Mouse (Mus musculus) CH12.LX (cell line): Measurements from ENCODE around the gene 4933424G06Rik. TPM values are rescaled to one million over a fixed set of nuclear protein-coding genes. Genes with fewer than 3 reads are reported as not detected.
"Not testable (repeated sequence)": the region's sequence is repeated elsewhere in the genome, so short reads cannot be mapped to it uniquely, and the experiment has no call there.

Experiments
- DNase-seq: peaks from one replicate; pipeline ENCODE4 v3.0.0-alpha.2; 2013; ENCODE audit errors: extremely low read depth
- H3K27ac ChIP-seq: 2 replicates; pipeline ENCODE4 v1.5.1; 2012; ENCODE audit warnings: low read depth, mild to moderate bottlenecking, control low read depth, moderate library complexity; ENCODE audit not compliant: insufficient read depth
- H3K27me3 ChIP-seq: replicated peaks from 2 replicates; pipeline ENCODE3; 2012; ENCODE audit warnings: inconsistent platforms
- H3K36me3 ChIP-seq, 2 experiments: replicated peaks in 1 of 2; 2 replicates each; pipeline versions ENCODE3 to v1.6.1; 2012; ENCODE audit warnings: inconsistent platforms in 1 of 2, low read length in 1 of 2, mild to moderate bottlenecking in 1 of 2, mixed read lengths in 1 of 2, moderate library complexity in 1 of 2; ENCODE audit not compliant: control insufficient read depth in 1 of 2, insufficient read depth in 1 of 2
- H3K4me1 ChIP-seq, 2 experiments: 2 replicates each; pipeline ENCODE4 v1.6.1; 2012; ENCODE audit warnings: inconsistent platforms in 1 of 2, moderate library complexity in 1 of 2; ENCODE audit not compliant: insufficient read depth in 2 of 2, control insufficient read depth in 1 of 2
- H3K4me2 ChIP-seq: 2 replicates; pipeline ENCODE4 v1.6.1; 2012; ENCODE audit warnings: low read depth, mild to moderate bottlenecking, control low read depth; ENCODE audit not compliant: poor library complexity, insufficient read depth, severe bottlenecking
- H3K4me3 ChIP-seq, 3 experiments: fragments of 150-350 bp in 1 of 3; sonication (generic) in 1 of 3; replicated peaks in 1 of 3; 2 replicates each; pipeline versions ENCODE3 to v1.5.1; 2011 to 2012; ENCODE audit warnings: low read depth in 2 of 3, low read length in 2 of 3, mild to moderate bottlenecking in 2 of 3, moderate library complexity in 2 of 3, control low read depth in 1 of 3, improper control_type of control experiment in 1 of 3, inconsistent platforms in 1 of 3, mixed read lengths in 1 of 3; ENCODE audit not compliant: poor library complexity in 1 of 3
- H3K79me2 ChIP-seq: replicated peaks from 2 replicates; pipeline ENCODE4 v1.6.1; 2012; ENCODE audit warnings: mild to moderate bottlenecking, moderate library complexity; ENCODE audit not compliant: control insufficient read depth, poor library complexity, insufficient read depth, severe bottlenecking; ENCODE audit errors: extremely low read depth
- H3K9ac ChIP-seq: 2 replicates; pipeline ENCODE4 v1.6.1; 2012; ENCODE audit warnings: low read depth, mild to moderate bottlenecking, control low read depth, moderate library complexity; ENCODE audit not compliant: insufficient read depth
- H3K9me3 ChIP-seq: replicated peaks from 2 replicates; pipeline ENCODE3; 2012; ENCODE audit warnings: low read length, inconsistent platforms, mixed read lengths
- BHLHE40 ChIP-seq: IDR thresholded peaks from 2 replicates; pipeline ENCODE4 v1.6.1; 2011; ENCODE audit warnings: mild to moderate bottlenecking, low read depth, low read length, improper control_type of control experiment
- CHD1 ChIP-seq: IDR thresholded peaks from 2 replicates; pipeline ENCODE4 v1.6.1; 2012; ENCODE audit warnings: low read depth, low read length, improper control_type of control experiment, inconsistent platforms
- CTCF ChIP-seq, 2 experiments: IDR thresholded peaks in 1 of 2; conservative IDR thresholded peaks in 1 of 2; 2 replicates each; pipeline ENCODE4 v1.5.1; 2011 to 2012; ENCODE audit warnings: low read depth in 2 of 2, low read length in 2 of 2, improper control_type of control experiment in 1 of 2, inconsistent platforms in 1 of 2, mild to moderate bottlenecking in 1 of 2, moderate library complexity in 1 of 2
- EP300 ChIP-seq: IDR thresholded peaks from 2 replicates; pipeline ENCODE4 v1.6.1; 2011; ENCODE audit warnings: low read length, improper control_type of control experiment
- ETS1 ChIP-seq: conservative IDR thresholded peaks from 2 replicates; pipeline ENCODE4 v1.6.1; 2012; ENCODE audit warnings: low read depth, mild to moderate bottlenecking, inconsistent platforms, low read length, improper control_type of control experiment, moderate library complexity
- HCFC1 ChIP-seq: IDR thresholded peaks from 2 replicates; pipeline ENCODE4 v1.6.1; 2012; ENCODE audit warnings: low read depth, mild to moderate bottlenecking, inconsistent platforms, low read length, improper control_type of control experiment
- IRF4 ChIP-seq: IDR thresholded peaks from 2 replicates; pipeline ENCODE4 v1.6.1; 2014; ENCODE audit warnings: low read depth, mild to moderate bottlenecking, inconsistent platforms, low read length, improper control_type of control experiment
- JUN ChIP-seq: IDR thresholded peaks from 2 replicates; pipeline ENCODE4 v1.6.1; 2011; ENCODE audit warnings: low read depth, mild to moderate bottlenecking, low read length, improper control_type of control experiment, moderate library complexity; ENCODE audit not compliant: insufficient read depth
- JUND ChIP-seq: conservative IDR thresholded peaks from 2 replicates; pipeline ENCODE4 v1.6.1; 2011; ENCODE audit warnings: low read depth, low read length, improper control_type of control experiment
- MAX ChIP-seq: IDR thresholded peaks from 2 replicates; pipeline ENCODE4 v1.6.1; 2011; ENCODE audit warnings: low read length, improper control_type of control experiment
- MAZ ChIP-seq: IDR thresholded peaks from 2 replicates; pipeline ENCODE4 v1.6.1; 2012; ENCODE audit warnings: low read depth, mild to moderate bottlenecking, inconsistent platforms, low read length, improper control_type of control experiment, moderate library complexity
- MEF2A ChIP-seq: IDR thresholded peaks from 2 replicates; pipeline ENCODE4 v1.6.1; 2014; ENCODE audit warnings: low read depth, mild to moderate bottlenecking, inconsistent platforms, low read length, improper control_type of control experiment, borderline replicate concordance
- MYC ChIP-seq: IDR thresholded peaks from 2 replicates; pipeline ENCODE4 v1.6.1; 2011; ENCODE audit warnings: low read depth, mild to moderate bottlenecking, improper control_type of control experiment, low read length
- NRF1 ChIP-seq: IDR thresholded peaks from 2 replicates; pipeline ENCODE4 v1.6.1; 2014; ENCODE audit warnings: low read depth, mild to moderate bottlenecking, inconsistent platforms, low read length, improper control_type of control experiment, moderate library complexity
- POLR2A ChIP-seq: IDR thresholded peaks from 2 replicates; pipeline ENCODE4 v1.6.1; 2011; ENCODE audit warnings: low read depth, mild to moderate bottlenecking, improper control_type of control experiment, low read length
- RAD21 ChIP-seq: IDR thresholded peaks from 2 replicates; pipeline ENCODE4 v1.6.1; 2011; ENCODE audit warnings: low read depth, mild to moderate bottlenecking, low read length, improper control_type of control experiment, moderate library complexity
- SIN3A ChIP-seq: IDR thresholded peaks from 2 replicates; pipeline ENCODE4 v1.6.1; 2012; ENCODE audit warnings: low read length, improper control_type of control experiment, inconsistent platforms
- SMC3 ChIP-seq: IDR thresholded peaks from 2 replicates; pipeline ENCODE4 v1.6.1; 2011; ENCODE audit warnings: low read depth, low read length, improper control_type of control experiment
- UBTF ChIP-seq: IDR thresholded peaks from 2 replicates; pipeline ENCODE4 v1.6.1; 2012; ENCODE audit warnings: low read depth, mild to moderate bottlenecking, inconsistent platforms, low read length, improper control_type of control experiment, moderate library complexity
- USF2 ChIP-seq: conservative IDR thresholded peaks from 2 replicates; pipeline ENCODE4 v1.6.1; 2011; ENCODE audit warnings: low read depth, low read length, improper control_type of control experiment
- ZC3H11A ChIP-seq: IDR thresholded peaks from 2 replicates; pipeline ENCODE4 v1.6.1; 2012; ENCODE audit warnings: low read depth, mild to moderate bottlenecking, inconsistent platforms, low read length, improper control_type of control experiment
- ZMIZ1 ChIP-seq: IDR thresholded peaks from 2 replicates; pipeline ENCODE4 v1.6.1; 2012; ENCODE audit warnings: low read depth, mild to moderate bottlenecking, inconsistent platforms, low read length, improper control_type of control experiment
- ZNF384 ChIP-seq: IDR thresholded peaks from 2 replicates; pipeline ENCODE4 v1.6.1; 2012; ENCODE audit warnings: low read depth, low read length, improper control_type of control experiment, inconsistent platforms
- dilution Hi-C: fragments of 300-500 bp; cut with MboI; formaldehyde crosslinking; loops from 2 replicates; pipeline ENCODE4 v1.14.3; 2020; ENCODE audit warnings: low sequenced_read_pairs; ENCODE audit not compliant: extremely low pct_unique_long_range_greater_than_20kb, extremely low pct_ligation_motif_present
- in situ Hi-C: fragments of 300-500 bp; cut with MboI; formaldehyde crosslinking; loops from 3 replicates; pipeline ENCODE4 v1.14.3; 2019; ENCODE audit warnings: low sequenced_read_pairs, low pct_ligation_motif_present, low pct_unique_long_range_greater_than_20kb, mixed read lengths
- polyA plus RNA-seq: library from polyadenylated mRNA; unstranded; fragments of >175 nt; gene quantifications from 2 replicates; pipeline ENCODE4 v1.2.1, GENCODE M21; 2012; ENCODE audit warnings: low read depth; ENCODE audit not compliant: insufficient read length
- total RNA-seq, 2 experiments: library from RNA; depleted of rRNA; stranded (reverse); fragments of 300-350 nt in 1 of 2; fragments of >200 nt in 1 of 2; gene quantifications; 2 replicates each; pipeline ENCODE4 v1.2.3; 2012 to 2014

Gene 4933424G06Rik
- total and polyA plus RNA-seq, 3 experiments = not detected

DNA sequence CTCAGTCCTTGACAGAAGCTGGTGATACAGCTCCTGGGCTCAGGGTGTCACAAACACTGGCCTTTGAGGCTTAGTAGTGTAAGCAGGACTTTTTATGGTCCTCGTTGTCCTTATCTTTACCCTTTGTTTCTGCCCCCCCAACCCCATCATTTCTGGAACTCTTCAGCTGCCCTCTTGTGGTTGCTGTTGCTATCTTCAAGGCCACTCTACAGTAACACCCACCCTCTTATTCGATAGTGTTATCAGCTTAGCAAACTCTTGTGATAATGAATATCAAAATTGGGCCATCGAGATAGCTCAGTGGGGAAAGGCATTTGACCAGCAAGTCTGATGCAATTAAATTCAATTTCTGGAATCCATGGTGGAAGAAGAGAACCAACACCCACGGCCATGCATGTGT lies 45.5 kb upstream of the 4933424G06Rik start:
- H3K9me3 ChIP-seq = no peaks in the 10 kb centered on the region
- dilution Hi-C loops = no loop called here
- no peaks in the 10 kb centered on the region for H3K36me3 ChIP-seq
- peak; percentile 19 for DNase-seq
- H3K4me2 ChIP-seq = no peak overlapping the region
- H3K4me1 ChIP-seq = peaks cover 11 to 19% of the 10 kb centered on the region in 2 experiments
- 0 out of 2 replicates have a peak, but pooled peaks have one; percentile 60 for TF ChIP-seq MAZ
- TF ChIP-seq SMC3 = peak; percentile 78
- TF ChIP-seq RAD21 = peak; percentile 65
- TF ChIP-seq ZMIZ1 = no peak
- TF ChIP-seq CTCF (conservative IDR thresholded peaks at IDR 0.05 in 1 of 2, IDR thresholded peaks at IDR 0.05 in 1 of 2; ENCODE audit: low read depth in 2 of 2, low read length in 2 of 2) = peak in 1 of 2 experiments; percentile 74; a peak in 2 of 4 replicates
- H3K27me3 ChIP-seq = no peaks in the 10 kb centered on the region
- H3K27ac ChIP-seq = no peak overlapping the region
- H3K9ac ChIP-seq = no peak overlapping the region
- H3K4me3 ChIP-seq = no peak overlapping the region
- H3K79me2 ChIP-seq = no peaks in the 10 kb centered on the region
- in situ Hi-C loops = no loop called here

DNA sequence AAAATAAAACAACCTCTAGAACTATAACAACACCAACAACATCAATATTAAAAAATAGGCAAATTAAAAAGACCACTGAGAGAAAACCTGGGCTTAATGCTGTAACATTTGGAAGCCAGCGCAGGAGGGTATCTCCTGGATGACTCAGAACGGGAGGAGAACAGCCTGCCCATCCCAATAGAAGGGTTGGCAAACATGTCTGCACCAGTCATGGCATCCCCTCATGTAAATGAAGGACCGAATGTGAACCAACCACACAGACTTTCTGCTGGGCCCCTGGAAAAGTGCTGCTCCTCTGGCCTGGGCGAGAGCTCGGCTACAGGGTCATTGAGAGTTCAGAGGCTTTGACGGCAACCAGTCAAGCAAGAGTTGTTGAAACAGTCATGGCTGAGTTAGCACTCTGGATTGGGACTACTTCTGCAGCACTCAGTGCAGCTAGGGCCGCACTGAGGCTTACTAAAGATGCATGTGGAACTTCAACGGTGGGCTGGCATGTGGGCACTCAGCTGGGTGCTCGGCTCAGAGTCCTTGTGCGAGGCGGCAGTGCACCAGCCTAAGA lies 44.7 kb upstream of the 4933424G06Rik start:
- no peak overlapping the region for H3K4me2 ChIP-seq
- dilution Hi-C loops = no loop called here

DNA sequence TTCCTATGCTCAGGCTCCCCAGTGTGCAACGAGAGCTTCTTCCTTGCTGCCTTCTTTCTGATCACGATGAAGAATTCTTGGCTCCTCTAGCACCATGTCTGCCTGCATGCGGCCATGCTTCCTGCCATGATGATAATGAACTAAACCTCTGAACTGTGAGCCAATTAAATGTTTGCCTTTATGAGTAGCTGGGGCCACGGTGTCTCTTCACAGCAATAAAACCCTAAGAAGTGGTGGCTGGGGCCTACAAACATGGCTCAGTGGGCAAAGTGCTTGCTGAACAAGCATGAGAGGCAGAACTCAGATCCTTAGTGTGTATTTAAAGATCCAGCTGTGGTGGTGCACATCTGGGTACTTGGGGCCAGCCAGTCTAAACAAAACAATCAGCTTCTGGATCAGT lies 44.0 kb upstream of the 4933424G06Rik start:
- peaks cover 11 to 19% of the 10 kb centered on the region in 2 experiments for H3K4me1 ChIP-seq
- in situ Hi-C loops = no loop called here
- H3K4me2 ChIP-seq = no peak overlapping the region

More for the DNA sequence above, 44.7 kb upstream of the 4933424G06Rik start:
- Histone ChIP-seq H3K9ac (no peak overlapping the region), H3K36me3 (no peaks in the 10 kb centered on the region), H3K9me3 (no peaks in the 10 kb centered on the region), H3K79me2 (no peaks in the 10 kb centered on the region), H3K4me1 (peaks cover 11 to 19% of the 10 kb centered on the region in 2 experiments), H3K27me3 (no peaks in the 10 kb centered on the region), H3K4me3 (no peak overlapping the region), H3K27ac (no peak overlapping the region)
- peak; percentile 17 for DNase-seq
- in situ Hi-C loops = no loop called here
- no peak for TF ChIP-seq ZNF384
- peak; percentile 22; the same call in 1 of the 2 replicates for TF ChIP-seq ETS1
- TF ChIP-seq NRF1 = 0 out of 2 replicates have a peak, but pooled peaks have one; percentile 11
- TF ChIP-seq MAX = no peak
- TF ChIP-seq JUN = peak; percentile 7; the same call in 1 of the 2 replicates
- no peak for TF ChIP-seq HCFC1
- peak; percentile 86 for TF ChIP-seq IRF4
- TF ChIP-seq EP300 = peak; percentile 34; the same call in 1 of the 2 replicates
- 0 out of 2 replicates have a peak, but pooled peaks have one; percentile 39 for TF ChIP-seq MEF2A
- TF ChIP-seq JUND = 0 out of 2 replicates have a peak, but pooled peaks have one; percentile 19

DNA sequence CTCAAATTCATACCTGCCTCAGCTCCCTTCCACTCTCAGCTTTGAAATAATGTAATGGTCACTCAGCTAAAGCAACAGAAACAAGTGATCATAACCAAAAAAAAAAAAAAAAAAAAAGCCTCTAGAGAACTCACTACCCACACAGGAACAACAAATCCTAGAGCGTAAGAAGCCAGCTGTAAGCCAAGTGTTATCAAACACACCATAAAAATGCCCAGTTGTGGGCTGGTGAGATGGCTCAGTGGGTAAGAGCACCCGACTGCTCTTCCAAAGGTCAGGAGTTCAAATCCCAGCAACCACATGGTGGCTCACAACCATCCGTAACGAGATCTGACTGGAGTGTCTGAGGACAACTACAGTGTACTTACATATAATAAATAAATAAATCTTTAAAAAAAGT lies 41.9 kb upstream of the 4933424G06Rik start:
- DNase-seq, H3K27me3 ChIP-seq, H3K4me2 ChIP-seq, dilution Hi-C loops, H3K9me3 ChIP-seq, in situ Hi-C loops, H3K36me3 ChIP-seq, H3K27ac ChIP-seq, H3K4me3 ChIP-seq, H3K79me2 ChIP-seq, H3K9ac ChIP-seq: not testable (repeated sequence)
- H3K4me1 ChIP-seq = peaks cover 11 to 19% of the 10 kb centered on the region in 2 experiments

More for the DNA sequence above, 44.0 kb upstream of the 4933424G06Rik start:
- H3K4me3 ChIP-seq = no peak overlapping the region
- H3K27ac ChIP-seq = no peak overlapping the region
- no peaks in the 10 kb centered on the region for H3K9me3 ChIP-seq
- H3K9ac ChIP-seq = no peak overlapping the region
- H3K27me3 ChIP-seq = no peaks in the 10 kb centered on the region
- TF ChIP-seq JUND (no peak), POLR2A (no peak), SMC3 (no peak), ZC3H11A (no peak), IRF4 (no peak), UBTF (no peak), ZNF384 (no peak), USF2 (no peak), EP300 (no peak), ETS1 (no peak), CHD1 (no peak), BHLHE40 (no peak), MYC (no peak), RAD21 (no peak), SIN3A (no peak)
- TF ChIP-seq, all 38 proteins: peak for 0
- no peak for DNase-seq
- Histone ChIP-seq H3K36me3 (no peaks in the 10 kb centered on the region), H3K79me2 (no peaks in the 10 kb centered on the region)
- dilution Hi-C loops = no loop called here
